Mouse (Mus musculus) lung, embryonic 14.5 days (tissue): ENCODE measurements around the gene Npm3. TPM values are rescaled to one million over a fixed set of nuclear protein-coding genes. Genes with fewer than 3 reads are reported as not detected.

Experiments used
- ATAC-seq: fragments of 200-750 bp; cut with Nextera tagmentation; 2 replicates; pipeline ENCODE4 v1.8.0; 2017; ENCODE audit warnings: mild to moderate bottlenecking, moderate TSS enrichment, moderate library complexity; ENCODE audit not compliant: insufficient read depth
- DNase-seq: peaks from one replicate; pipeline ENCODE4 v3.0.0-alpha.2; 2015
- H3K27ac ChIP-seq: fragments of 300-500 bp; sonication (generic); 2 replicates; pipeline ENCODE4 v1.5.1; 2014; ENCODE audit warnings: low read depth, mild to moderate bottlenecking, moderate library complexity
- H3K27me3 ChIP-seq: fragments of 300-500 bp; sonication (generic); 2 replicates; pipeline ENCODE4 v1.6.1; 2014; ENCODE audit warnings: low read length, control low read depth; ENCODE audit not compliant: insufficient read depth
- H3K36me3 ChIP-seq: fragments of 300-500 bp; sonication (generic); 2 replicates; pipeline ENCODE4 v1.6.1; 2014; ENCODE audit warnings: control low read depth; ENCODE audit not compliant: insufficient read depth
- H3K4me1 ChIP-seq: fragments of 300-500 bp; sonication (generic); 2 replicates; pipeline ENCODE4 v1.6.1; 2014; ENCODE audit warnings: antibody characterized with exemption, control low read depth; ENCODE audit not compliant: insufficient read depth
- H3K4me2 ChIP-seq: fragments of 300-500 bp; sonication (generic); 2 replicates; pipeline ENCODE4 v1.6.1; 2014; ENCODE audit warnings: mild to moderate bottlenecking
- H3K4me3 ChIP-seq: fragments of 300-500 bp; sonication (generic); 2 replicates; pipeline ENCODE4 v1.5.1; 2014; ENCODE audit warnings: low read depth, low read length
- H3K9ac ChIP-seq: fragments of 300-500 bp; sonication (generic); 2 replicates; pipeline ENCODE4 v1.6.1; 2014
- H3K9me3 ChIP-seq: fragments of 300-500 bp; sonication (generic); 2 replicates; pipeline ENCODE4 v1.6.1; 2016; ENCODE audit warnings: low read depth, low read length, control low read depth
- CTCF ChIP-seq: IDR thresholded peaks from 2 replicates; pipeline ENCODE4 v1.5.1; 2016; ENCODE audit warnings: antibody characterized with exemption, low read depth
- WGBS: fragments of 180-500 bp; shearing (Covaris S2); extraction: QIAGEN DNeasy Blood & Tissue Kit; methylation state at CpG from one replicate; pipeline ENCODE4 v1.1.7; 2014; 5-methylcytosine and 5-hydroxymethylcytosine counted together
- polyA plus RNA-seq: library from polyadenylated mRNA; unstranded; fragments of >200 nt; fragmentation: Nextera tagmentation; extraction: Ambion mirVana; gene quantifications from 2 replicates; pipeline ENCODE4 v1.2.1, GENCODE M21; 2014

Npm3 gene
- polyA plus RNA-seq, 1 experiment from 2014 or later = 20.0 TPM

DNA sequence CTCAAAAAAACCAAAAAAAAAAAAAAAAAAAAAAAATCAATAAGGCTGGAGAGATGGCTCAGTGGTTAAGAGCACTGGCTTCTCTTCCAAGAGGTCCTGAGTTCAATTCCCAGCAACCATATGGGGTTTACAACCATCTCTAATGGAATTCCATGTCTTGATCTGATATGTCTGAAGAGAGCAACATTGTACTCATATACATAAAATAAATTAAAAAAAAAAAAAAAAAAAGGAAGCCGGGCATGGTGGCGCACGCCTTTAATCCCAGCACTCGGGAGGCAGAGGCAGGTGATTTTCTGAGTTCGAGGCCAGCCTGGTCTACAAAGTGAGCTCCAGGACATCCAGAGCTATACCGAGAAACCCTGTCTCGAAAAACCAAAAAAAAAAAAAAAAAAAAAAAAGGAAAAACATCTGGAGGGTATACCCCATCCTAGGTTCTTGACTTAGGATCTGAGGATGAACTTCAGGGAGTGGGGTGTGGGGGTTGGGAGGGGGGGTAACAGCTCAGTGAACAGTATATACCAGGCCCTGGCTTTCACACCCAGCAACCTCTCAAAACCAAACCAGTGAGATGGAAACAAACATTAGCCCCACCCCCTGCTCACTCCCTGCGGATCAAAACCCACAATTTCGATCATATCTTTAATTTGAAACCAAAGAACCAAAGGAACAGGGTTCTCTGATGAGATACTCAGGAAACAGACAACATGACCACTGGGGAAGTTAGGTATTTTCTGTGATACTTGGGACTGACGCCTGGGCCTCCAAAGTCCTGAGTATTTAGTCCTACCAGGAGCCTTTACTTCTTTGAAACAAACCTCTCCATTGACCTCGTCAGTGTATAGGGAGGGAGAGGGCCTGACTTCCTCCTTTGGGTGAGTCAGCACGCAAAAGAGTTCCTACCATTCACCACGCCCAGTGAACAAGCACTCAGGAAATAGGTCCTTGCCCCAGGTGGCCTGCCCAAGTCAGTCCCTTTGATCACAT is 40.8 kb upstream of the Npm3 start:
- DNase-seq (no peak), ATAC-seq (no peak)
- H3K27ac ChIP-seq = no peak overlapping the region
- H3K36me3 ChIP-seq = no peaks in the 10 kb centered on the region
- H3K4me2 ChIP-seq = no peak overlapping the region
- H3K27me3 ChIP-seq = no peaks in the 10 kb centered on the region
- H3K4me3 ChIP-seq = no peak overlapping the region
- 72% methylated on average over 13 of the region's 13 CpGs for WGBS
- H3K9ac ChIP-seq = no peak overlapping the region
- no peaks in the 10 kb centered on the region for H3K9me3 ChIP-seq
- TF ChIP-seq CTCF = no peak
- H3K4me1 ChIP-seq = no peaks in the 10 kb centered on the region

DNA sequence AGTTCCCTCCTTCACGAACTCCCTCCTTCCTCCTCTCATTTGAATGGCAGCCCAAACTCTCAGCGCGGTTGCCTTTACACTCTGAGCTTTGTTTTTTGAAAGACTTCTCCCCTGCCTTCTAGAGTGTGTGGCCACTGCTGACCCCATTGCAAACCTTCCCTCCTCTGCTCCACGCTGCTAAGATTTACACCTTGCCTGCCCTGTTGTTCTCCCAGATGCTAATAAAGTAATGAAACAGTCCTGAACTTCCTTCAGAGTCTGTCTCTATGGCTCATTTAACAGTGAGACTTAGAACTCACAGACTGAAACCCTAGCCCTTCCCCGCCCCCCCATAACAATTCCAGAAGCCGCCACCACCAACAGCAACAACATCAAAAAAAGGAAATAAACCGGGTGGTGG is 40.0 kb upstream of the Npm3 start:
- WGBS = 85% methylated on average over 7 of the region's 7 CpGs
- no peaks in the 10 kb centered on the region for H3K9me3 ChIP-seq
- no peak for TF ChIP-seq CTCF
- DNase-seq (no peak), ATAC-seq (no peak)
- H3K4me2 ChIP-seq = no peak overlapping the region
- H3K9ac ChIP-seq = no peak overlapping the region
- no peak overlapping the region for H3K27ac ChIP-seq
- no peaks in the 10 kb centered on the region for H3K4me1 ChIP-seq
- no peaks in the 10 kb centered on the region for H3K27me3 ChIP-seq
- no peaks in the 10 kb centered on the region for H3K36me3 ChIP-seq
- H3K4me3 ChIP-seq = no peak overlapping the region

DNA sequence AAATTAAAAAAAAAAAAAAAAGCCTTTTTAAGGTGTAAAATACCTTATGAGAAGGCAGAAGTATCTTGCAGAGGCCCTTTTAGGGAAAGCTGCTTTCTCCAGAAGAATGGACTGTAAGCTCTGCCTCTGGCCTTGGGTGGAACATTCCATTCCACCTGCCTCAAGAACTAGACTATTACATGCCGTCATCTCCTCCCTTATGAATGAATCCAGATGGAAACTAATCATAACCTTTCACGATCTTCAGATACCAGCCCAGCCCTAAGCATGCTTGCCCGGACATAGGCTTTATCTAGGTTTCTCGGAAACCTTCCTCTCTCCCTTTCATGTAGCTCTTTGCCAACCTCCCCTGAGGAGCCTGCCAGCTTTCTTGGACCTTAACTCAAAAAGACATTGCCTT is 38.9 kb upstream of the Npm3 start:
- 73% methylated on average over 4 of the region's 4 CpGs for WGBS
- no peak for DNase-seq
- ATAC-seq = no peak
- H3K27ac ChIP-seq = no peak overlapping the region
- TF ChIP-seq CTCF = no peak
- H3K36me3 ChIP-seq = no peaks in the 10 kb centered on the region
- no peaks in the 10 kb centered on the region for H3K27me3 ChIP-seq
- 0 out of 2 replicates have a peak, but pooled peaks cover 4% of the 10 kb centered on the region for H3K4me1 ChIP-seq
- no peak overlapping the region for H3K4me3 ChIP-seq
- H3K9me3 ChIP-seq = no peaks in the 10 kb centered on the region
- H3K9ac ChIP-seq = no peak overlapping the region
- H3K4me2 ChIP-seq = no peak overlapping the region

DNA sequence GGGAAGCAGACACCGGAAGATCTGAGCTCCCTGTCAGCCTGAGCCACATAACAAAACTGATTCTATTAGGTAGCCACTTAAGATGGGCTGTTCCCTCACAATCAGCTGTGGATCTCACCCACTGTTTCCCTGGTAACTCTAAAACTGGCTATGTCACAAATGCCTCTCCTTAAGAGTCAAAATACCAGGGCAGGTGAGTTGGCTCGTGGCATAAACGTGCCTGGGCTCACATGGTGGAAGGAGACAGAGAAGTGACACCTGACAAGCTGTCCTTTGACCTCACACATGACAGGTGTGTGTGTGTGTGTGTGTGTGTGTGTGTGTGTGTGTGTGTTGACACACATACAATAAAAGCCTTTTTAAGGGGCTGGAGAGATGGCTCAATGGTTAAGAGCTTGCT is 38.1 kb upstream of the Npm3 start:
- Histone ChIP-seq H3K27ac (no peak overlapping the region), H3K4me3 (no peak overlapping the region), H3K36me3 (no peaks in the 10 kb centered on the region), H3K4me1 (0 out of 2 replicates have a peak, but pooled peaks cover 4% of the 10 kb centered on the region), H3K27me3 (no peaks in the 10 kb centered on the region), H3K9me3 (no peaks in the 10 kb centered on the region), H3K9ac (no peak overlapping the region), H3K4me2 (no peak overlapping the region)
- DNase-seq = no peak
- WGBS = 48% methylated on average over 3 of the region's 3 CpGs
- no peak for ATAC-seq
- no peak for TF ChIP-seq CTCF

- no peaks in the 10 kb centered on the region for H3K27me3 ChIP-seq
- ATAC-seq (no peak), DNase-seq (no peak)
- H3K4me3 ChIP-seq = no peak overlapping the region
- TF ChIP-seq CTCF = no peak
- no peak overlapping the region for H3K27ac ChIP-seq
- H3K4me1 ChIP-seq = peaks cover 7% of the 10 kb centered on the region; the same call in 1 of the 2 replicates
- H3K36me3 ChIP-seq = peaks cover 6% of the 10 kb centered on the region; the same call in 1 of the 2 replicates
- H3K9ac ChIP-seq = no peak overlapping the region
- H3K4me2 ChIP-seq = no peak overlapping the region
- H3K9me3 ChIP-seq = no peaks in the 10 kb centered on the region
- WGBS = 56% methylated on average over 3 of the region's 3 CpGs
Observed at GRCm38 (mm10) chr19:45785470-45785869, 36.1 kb upstream of the Npm3 start.

- H3K27me3 ChIP-seq = no peaks in the 10 kb centered on the region
- H3K4me1 ChIP-seq = peaks cover 7% of the 10 kb centered on the region; the same call in 1 of the 2 replicates
- peaks cover 21% of the 10 kb centered on the region for H3K36me3 ChIP-seq
- ATAC-seq (0 out of 2 replicates have a peak, but pooled peaks have one; percentile 0), DNase-seq (no peak)
- H3K9ac ChIP-seq = peak overlapping the region; percentile 97
- no peaks in the 10 kb centered on the region for H3K9me3 ChIP-seq
- 28% methylated on average over 17 of the region's 17 CpGs for WGBS
- TF ChIP-seq CTCF = no peak
- H3K27ac ChIP-seq = peak overlapping the region; percentile 79
- H3K4me2 ChIP-seq = peak overlapping the region; percentile 74
- H3K4me3 ChIP-seq = peak overlapping the region; percentile 100
Observed at GRCm38 (mm10) chr19:45783933-45784576, 34.7 kb upstream of the Npm3 start.
